Mouse (Mus musculus): ENCODE results near the gene Slc17a1. TPM values are rescaled to one million over a fixed set of nuclear protein-coding genes. Genes with fewer than 3 reads are reported as not detected.
A peak's percentile ranks its signal among the peaks of the same experiment; 100 is the strongest.

The Slc17a1 gene
- polyA plus RNA-seq, 1 experiment from 2014 or later, result not detected

DNA sequence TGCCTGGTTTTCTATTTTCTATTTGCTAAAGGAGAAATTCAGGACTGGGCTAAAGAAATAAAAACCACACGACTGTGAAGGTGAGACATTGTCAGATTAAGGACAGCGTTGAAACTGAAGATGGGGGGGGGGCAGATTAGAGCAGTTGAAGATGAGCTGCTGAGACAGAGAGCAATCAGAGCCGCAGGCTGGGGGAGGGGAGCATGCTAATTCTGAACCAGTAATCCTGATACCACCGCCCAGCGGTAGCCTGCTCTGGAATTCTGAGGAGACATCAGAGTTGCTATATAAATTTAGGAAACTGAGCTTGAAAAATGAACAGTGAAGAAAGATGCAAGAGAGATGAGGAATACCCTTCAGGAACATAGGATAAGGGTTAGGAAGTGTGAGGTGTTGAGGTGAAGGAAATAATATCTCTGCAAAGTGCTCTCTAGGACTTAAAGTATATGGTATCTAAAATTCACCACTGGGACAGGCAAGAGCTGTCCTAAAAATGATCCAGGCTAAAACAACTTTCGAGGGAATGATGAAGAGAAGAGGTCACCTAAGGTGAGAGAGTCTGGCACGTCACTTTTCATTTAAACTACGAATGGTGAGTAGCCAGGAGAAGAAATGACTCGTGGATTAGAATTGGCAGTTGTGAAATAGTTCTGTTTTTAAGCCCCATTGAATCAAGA is 25.2 kb downstream of the Slc17a1 start:
- no peak for ATAC-seq (ENCODE audit: extremely low read depth, insufficient number of reproducible peaks, low FRiP score, low TSS enrichment)
- Histone ChIP-seq H3K27me3 (replicated peaks) (peaks cover 10% of the 10 kb centered on the region), H3K9me3 (no peaks in the 10 kb centered on the region), H3K4me3 (no peak overlapping the region), H3K4me2 (no peak overlapping the region), H3K9ac (no peak overlapping the region), H3K27ac (replicated peaks) (no peak overlapping the region), H3K36me3 (no peaks in the 10 kb centered on the region), H3K4me1 (peaks cover 4% of the 10 kb centered on the region; the same call in 1 of the 2 replicates)
- WGBS, result 29% methylated on average over 9 of the region's 9 CpGs

DNA sequence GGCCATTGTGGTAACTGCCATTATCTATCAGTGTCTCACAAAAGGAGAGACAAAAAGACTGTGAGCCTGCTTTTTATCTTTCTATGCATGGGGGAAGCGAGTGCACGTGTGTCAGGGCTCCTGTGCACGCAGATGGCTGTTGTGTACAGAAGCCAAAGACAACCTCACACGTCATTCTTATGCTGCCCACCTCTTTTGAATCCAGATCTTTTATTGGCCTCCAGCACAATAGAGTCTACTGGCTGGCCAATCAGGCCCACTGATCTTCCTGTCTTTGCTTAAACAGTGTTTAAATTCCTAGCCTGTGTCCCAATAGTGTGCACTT is 25.7 kb downstream of the Slc17a1 start:
- WGBS, result 49% methylated on average over 4 of the region's 4 CpGs

DNA sequence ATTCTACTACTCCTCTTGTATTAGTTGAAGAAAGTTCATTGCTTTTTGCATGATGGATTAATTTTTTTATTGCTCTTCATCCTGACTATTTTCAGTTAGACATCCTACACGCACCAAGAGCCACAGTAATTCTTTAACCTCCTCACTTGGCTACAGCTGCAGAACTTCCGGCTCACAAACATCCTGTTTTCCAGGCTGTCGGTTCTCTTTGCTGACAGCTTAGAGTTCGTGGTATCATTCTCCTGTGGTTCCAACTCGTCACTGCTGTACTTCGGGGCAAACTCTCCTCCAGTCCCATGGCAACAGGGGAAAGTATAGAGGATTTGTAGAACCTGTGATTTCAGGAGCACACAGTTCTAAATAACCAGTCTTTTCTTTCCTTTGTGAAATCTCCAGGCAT is 30.7 kb downstream of the Slc17a1 start:
- H3K36me3 ChIP-seq, result no peaks in the 10 kb centered on the region
- H3K9me3 ChIP-seq, result no peaks in the 10 kb centered on the region
- ATAC-seq (ENCODE audit: extremely low read depth, insufficient number of reproducible peaks, low FRiP score, low TSS enrichment), result no peak
- no peak overlapping the region for H3K4me3 ChIP-seq
- no peak overlapping the region for H3K9ac ChIP-seq
- H3K4me1 ChIP-seq, result no peaks in the 10 kb centered on the region
- no peak overlapping the region for H3K4me2 ChIP-seq
- H3K27me3 ChIP-seq (replicated peaks), result peaks cover 17% of the 10 kb centered on the region
- no peak overlapping the region for H3K27ac ChIP-seq (replicated peaks)
- 29% methylated on average over 6 of the region's 6 CpGs for WGBS

More for the DNA sequence above, 25.7 kb downstream of the Slc17a1 start:
- no peak for ATAC-seq (ENCODE audit: extremely low read depth, insufficient number of reproducible peaks, low FRiP score, low TSS enrichment)
- peaks cover 4% of the 10 kb centered on the region; the same call in 1 of the 2 replicates for H3K4me1 ChIP-seq
- H3K9ac ChIP-seq, result no peak overlapping the region
- H3K9me3 ChIP-seq, result no peaks in the 10 kb centered on the region
- no peak overlapping the region for H3K4me3 ChIP-seq
- peaks cover 12% of the 10 kb centered on the region for H3K27me3 ChIP-seq (replicated peaks)
- no peak overlapping the region for H3K27ac ChIP-seq (replicated peaks)
- H3K4me2 ChIP-seq, result no peak overlapping the region
- H3K36me3 ChIP-seq, result no peaks in the 10 kb centered on the region

DNA sequence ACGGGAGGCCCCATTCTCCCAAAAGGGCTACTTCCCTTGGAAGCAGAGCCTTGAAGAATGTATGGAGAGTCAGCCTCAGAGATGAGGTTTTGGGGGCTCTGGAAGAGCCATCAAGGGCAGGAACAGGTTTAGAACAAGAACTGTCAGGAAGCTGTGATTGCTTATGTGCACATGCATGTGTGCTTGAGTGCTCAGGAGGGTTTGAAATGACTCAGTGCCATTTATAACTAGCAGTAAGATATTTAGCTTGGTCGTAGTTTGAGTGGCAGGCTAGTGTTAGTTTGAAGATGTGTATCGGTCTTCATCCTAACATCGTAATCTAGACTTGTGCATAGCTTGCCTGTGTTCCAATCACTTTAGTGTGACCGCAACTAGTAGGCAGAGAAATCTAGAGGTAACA is 39.4 kb downstream of the Slc17a1 start:
- Histone ChIP-seq H3K4me1 (no peaks in the 10 kb centered on the region), H3K27ac (replicated peaks) (no peak overlapping the region), H3K36me3 (no peaks in the 10 kb centered on the region), H3K27me3 (replicated peaks) (no peaks in the 10 kb centered on the region; the same call in 1 of the 2 replicates), H3K9me3 (no peaks in the 10 kb centered on the region), H3K9ac (no peak overlapping the region), H3K4me2 (no peak overlapping the region), H3K4me3 (no peak overlapping the region)
- ATAC-seq (ENCODE audit: extremely low read depth, insufficient number of reproducible peaks, low FRiP score, low TSS enrichment), result no peak
- WGBS, result 82% methylated on average over 5 of the region's 5 CpGs

DNA sequence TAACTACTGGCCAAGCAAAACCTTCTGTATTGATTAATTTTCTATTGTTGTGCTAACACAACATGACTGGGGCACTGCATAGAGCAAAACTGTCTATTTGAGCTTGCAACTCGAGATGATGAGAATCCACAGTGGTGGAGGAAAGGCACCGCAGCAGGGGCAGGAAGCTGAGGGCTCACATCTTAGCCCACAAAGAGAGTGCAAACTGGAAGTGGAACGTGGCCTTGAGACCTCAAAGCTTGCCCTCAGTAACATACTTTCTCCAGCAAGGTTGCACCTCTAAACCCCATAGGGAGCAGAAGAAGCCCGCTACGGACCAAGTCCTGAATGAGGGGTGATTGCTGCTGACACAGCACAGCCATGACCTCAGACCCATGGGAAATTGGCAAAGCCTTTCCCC is 42.6 kb downstream of the Slc17a1 start:
- WGBS, result 77% methylated on average over 5 of the region's 5 CpGs
- H3K27ac ChIP-seq (replicated peaks), result no peak overlapping the region
- H3K9ac ChIP-seq, result no peak overlapping the region
- no peak overlapping the region for H3K4me2 ChIP-seq
- H3K4me3 ChIP-seq, result no peak overlapping the region
- no peaks in the 10 kb centered on the region for H3K36me3 ChIP-seq
- no peaks in the 10 kb centered on the region for H3K9me3 ChIP-seq
- ATAC-seq (ENCODE audit: extremely low read depth, insufficient number of reproducible peaks, low FRiP score, low TSS enrichment), result no peak
- no peaks in the 10 kb centered on the region; the same call in 1 of the 2 replicates for H3K27me3 ChIP-seq (replicated peaks)
- peaks cover 22% of the 10 kb centered on the region for H3K4me1 ChIP-seq

DNA sequence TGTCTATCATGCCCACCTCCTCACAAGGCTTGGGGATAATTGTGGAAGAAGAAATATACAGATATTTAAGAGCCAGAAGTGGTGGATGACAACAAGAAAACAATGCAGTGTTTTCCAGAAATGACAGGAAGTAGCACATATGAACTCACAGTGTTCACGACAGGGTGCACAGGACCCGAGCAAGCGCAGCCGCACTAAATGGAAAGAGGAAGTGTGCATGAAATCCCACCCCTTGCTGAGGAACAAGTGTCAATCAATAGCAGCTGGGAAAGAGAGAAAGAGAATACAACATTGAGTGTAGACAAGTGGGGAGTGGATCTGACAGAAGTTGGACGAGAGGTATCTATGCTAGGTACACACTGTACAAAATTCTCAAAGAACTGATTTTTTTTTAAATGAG is 43.8 kb downstream of the Slc17a1 start:
- 75% methylated on average over 5 of the region's 5 CpGs for WGBS

DNA sequence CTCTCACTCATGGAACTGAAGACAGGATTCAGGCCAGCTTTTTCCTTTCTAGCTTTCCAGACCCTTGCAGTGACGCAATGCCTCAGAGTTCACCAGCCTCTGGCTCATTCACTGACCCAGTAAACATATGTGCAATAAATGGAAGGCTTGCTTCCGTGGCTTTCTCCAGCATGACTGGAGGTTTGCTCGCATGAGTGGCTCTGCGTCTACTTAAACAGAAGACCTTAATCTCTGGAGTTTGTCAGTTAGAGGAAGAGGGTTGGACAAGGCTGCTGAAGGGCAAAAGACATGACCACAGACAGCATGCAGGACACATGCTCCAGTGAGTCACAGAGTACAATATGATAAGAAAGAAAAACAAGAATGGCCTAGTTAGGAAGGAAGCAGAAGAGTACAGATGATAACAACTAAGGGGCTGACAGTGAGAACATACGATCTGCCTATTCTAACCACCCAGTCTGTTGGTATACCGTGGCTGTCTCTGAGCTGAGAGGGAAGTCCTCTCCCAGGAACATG is 46.3 kb downstream of the Slc17a1 start:
- Histone ChIP-seq H3K9ac (no peak overlapping the region), H3K36me3 (no peaks in the 10 kb centered on the region), H3K4me3 (no peak overlapping the region), H3K27me3 (replicated peaks) (no peaks in the 10 kb centered on the region; the same call in 1 of the 2 replicates), H3K4me2 (peak overlapping the region; percentile 12; the same call in 1 of the 2 replicates), H3K9me3 (no peaks in the 10 kb centered on the region), H3K27ac (replicated peaks) (peak overlapping the region; percentile 74), H3K4me1 (peaks cover 44% of the 10 kb centered on the region)
- WGBS, result 14% methylated on average over 6 of the region's 6 CpGs
- ATAC-seq (ENCODE audit: extremely low read depth, insufficient number of reproducible peaks, low FRiP score, low TSS enrichment), result peak; percentile 62; the same call in 1 of the 2 replicates

More for the DNA sequence above, 43.8 kb downstream of the Slc17a1 start:
- Histone ChIP-seq H3K4me1 (peaks cover 35% of the 10 kb centered on the region), H3K27me3 (replicated peaks) (no peaks in the 10 kb centered on the region; the same call in 1 of the 2 replicates), H3K9ac (no peak overlapping the region), H3K27ac (replicated peaks) (no peak overlapping the region), H3K36me3 (no peaks in the 10 kb centered on the region), H3K4me3 (no peak overlapping the region), H3K9me3 (no peaks in the 10 kb centered on the region), H3K4me2 (no peak overlapping the region)
- no peak for ATAC-seq (ENCODE audit: extremely low read depth, insufficient number of reproducible peaks, low FRiP score, low TSS enrichment)

DNA sequence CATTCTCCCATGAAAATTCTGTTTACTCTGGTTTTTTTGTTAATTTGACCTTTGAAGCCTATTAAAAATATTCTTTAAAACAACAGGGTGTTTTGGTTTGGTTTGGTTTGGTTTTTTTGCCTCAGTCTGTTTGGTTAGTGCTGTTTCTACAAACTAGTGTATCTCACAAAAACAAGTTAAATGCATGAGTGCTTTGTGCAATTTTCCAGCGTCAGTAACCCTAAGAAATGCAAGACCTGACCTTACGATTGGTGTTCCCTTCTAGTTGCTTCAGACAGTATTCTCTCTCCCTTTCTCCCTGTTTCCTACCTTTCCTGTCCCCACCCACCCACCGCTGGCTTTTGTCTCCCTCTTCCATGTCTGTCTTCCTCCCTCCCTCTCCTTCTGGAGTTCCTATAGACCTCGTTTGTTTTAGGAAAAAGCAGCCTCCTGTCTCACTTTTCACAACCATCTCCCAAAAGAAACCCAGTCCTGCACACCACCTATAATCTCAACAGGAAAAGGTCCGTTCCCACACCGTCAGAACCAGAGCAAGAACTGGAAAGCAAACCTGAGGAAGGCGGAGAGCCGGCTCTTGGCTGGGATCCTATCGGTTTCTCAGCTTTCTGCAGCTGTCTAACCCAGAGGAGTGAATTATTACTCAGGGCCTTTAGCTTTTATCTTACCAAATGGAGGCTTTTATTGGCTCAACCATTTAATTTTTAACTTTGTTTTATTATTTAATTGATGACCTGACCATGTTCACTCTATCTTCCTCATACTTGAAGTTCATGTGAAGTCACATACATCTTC is 47.0 kb downstream of the Slc17a1 start, which contains the start of gene Slc17a4:
Slc17a4 (minus strand) TSS at position 634 of the 792 bp plus-strand sequence.
- H3K4me2 ChIP-seq, result peak within 1 kb of the TSS; percentile 24
- no peak for ATAC-seq (ENCODE audit: extremely low read depth, insufficient number of reproducible peaks, low FRiP score, low TSS enrichment)

DNA sequence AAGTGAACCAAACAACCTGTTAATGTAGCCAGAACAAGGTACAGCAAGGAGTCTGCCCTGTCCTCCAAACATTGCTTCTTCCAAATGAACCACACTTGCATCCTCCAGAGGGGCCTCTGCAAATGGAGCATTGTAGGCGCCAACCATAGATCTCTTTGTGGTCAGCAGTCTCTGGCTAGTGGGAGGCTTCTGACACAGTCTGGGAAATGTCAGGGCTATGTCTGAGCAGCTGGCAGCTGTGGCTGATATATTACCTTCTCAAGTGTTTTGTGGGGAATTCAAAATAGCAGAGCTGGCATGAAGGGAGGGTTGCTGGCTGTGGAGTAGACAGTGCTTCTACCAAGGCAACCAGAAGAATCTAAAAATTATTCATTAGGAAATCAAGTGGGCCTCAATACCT is 48.6 kb downstream of the Slc17a1 start:
- H3K27ac ChIP-seq (replicated peaks), result peak overlapping the region; percentile 74
- no peaks in the 10 kb centered on the region for H3K27me3 ChIP-seq (replicated peaks)
- ATAC-seq (ENCODE audit: extremely low read depth, insufficient number of reproducible peaks, low FRiP score, low TSS enrichment), result no peak
- no peaks in the 10 kb centered on the region for H3K9me3 ChIP-seq
- no peak overlapping the region for H3K4me3 ChIP-seq
- 23% methylated on average over 1 of the region's 1 CpGs for WGBS
- no peaks in the 10 kb centered on the region for H3K36me3 ChIP-seq
- H3K4me1 ChIP-seq, result peaks cover 44% of the 10 kb centered on the region
- H3K9ac ChIP-seq, result no peak overlapping the region
- H3K4me2 ChIP-seq, result peak overlapping the region; percentile 24

More for the DNA sequence above, 47.0 kb downstream of the Slc17a1 start, which contains the start of gene Slc17a4:
- Histone ChIP-seq H3K9ac (no peak within 1 kb of the TSS), H3K4me3 (no peak within 1 kb of the TSS), H3K36me3 (no peaks in the 10 kb centered on the region), H3K9me3 (no peaks in the 10 kb centered on the region), H3K4me1 (peaks cover 44% of the 10 kb centered on the region), H3K27ac (replicated peaks) (peak within 1 kb of the TSS; percentile 74), H3K27me3 (replicated peaks) (no peaks in the 10 kb centered on the region; the same call in 1 of the 2 replicates)
- WGBS, result 43% methylated on average over 9 of the region's 9 CpGs

DNA sequence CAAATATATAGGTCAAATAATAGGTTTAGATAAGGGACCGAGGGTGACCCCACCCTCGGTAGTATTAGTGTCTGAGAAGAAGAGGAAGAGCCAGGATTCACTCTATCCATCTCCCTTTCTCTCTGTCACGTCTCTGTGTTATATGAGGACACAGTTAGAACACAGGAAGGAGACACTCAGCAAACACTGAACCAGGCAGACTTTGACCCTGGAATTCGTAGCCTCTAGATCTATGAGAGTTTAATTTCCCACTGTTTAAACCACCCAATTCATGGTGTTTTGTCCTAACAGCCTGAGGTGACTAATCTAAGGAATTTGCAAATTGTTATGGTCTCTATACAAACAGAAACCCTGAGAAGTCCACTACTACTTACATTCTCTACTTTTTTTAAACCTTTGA is 50.1 kb downstream of the Slc17a1 start:
- Histone ChIP-seq H3K9ac (no peak overlapping the region), H3K27me3 (replicated peaks) (no peaks in the 10 kb centered on the region), H3K4me2 (no peak overlapping the region), H3K27ac (replicated peaks) (no peak overlapping the region), H3K4me3 (no peak overlapping the region), H3K9me3 (no peaks in the 10 kb centered on the region), H3K36me3 (no peaks in the 10 kb centered on the region), H3K4me1 (peaks cover 44% of the 10 kb centered on the region)
- WGBS, result 60% methylated on average over 4 of the region's 4 CpGs
- no peak for ATAC-seq (ENCODE audit: extremely low read depth, insufficient number of reproducible peaks, low FRiP score, low TSS enrichment)

DNA sequence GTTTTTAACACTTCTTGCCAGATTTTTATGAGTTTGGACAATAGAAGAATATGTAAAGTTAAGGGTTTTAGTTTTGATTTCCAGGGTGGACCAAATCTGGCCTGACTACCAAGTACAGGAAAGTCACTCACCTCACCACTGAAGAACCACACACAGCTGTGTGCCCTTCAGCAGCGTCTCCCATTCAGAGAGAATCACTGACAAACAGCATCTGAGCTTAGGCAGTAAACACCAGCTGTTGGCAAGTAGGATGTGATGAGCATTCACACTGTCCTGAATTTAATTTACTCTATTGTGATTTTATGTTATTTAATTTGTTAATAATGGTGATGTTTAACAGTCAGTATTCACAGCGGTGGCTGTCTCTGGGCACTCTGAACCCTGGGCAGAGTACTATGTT is 58.2 kb downstream of the Slc17a1 start:
- ATAC-seq (ENCODE audit: extremely low read depth, insufficient number of reproducible peaks, low FRiP score, low TSS enrichment), result no peak
- Histone ChIP-seq H3K9ac (no peak overlapping the region), H3K4me3 (no peak overlapping the region), H3K9me3 (no peaks in the 10 kb centered on the region), H3K4me1 (peaks cover 8% of the 10 kb centered on the region; the same call in 1 of the 2 replicates), H3K27ac (replicated peaks) (no peak overlapping the region), H3K36me3 (no peaks in the 10 kb centered on the region), H3K27me3 (replicated peaks) (no peaks in the 10 kb centered on the region; the same call in 1 of the 2 replicates), H3K4me2 (no peak overlapping the region)
- WGBS, result 75% methylated on average over 2 of the region's 2 CpGs

Data from heart, embryonic 13.5 days (tissue).